Mouse (Mus musculus): ENCODE measurements around the gene Rab25. TPM values are rescaled to one million over a fixed set of nuclear protein-coding genes. Genes with fewer than 3 reads are reported as not detected.

The Rab25 gene
- polyA plus RNA-seq, 1 experiment from 2014 or later, result 79.5 TPM

DNA sequence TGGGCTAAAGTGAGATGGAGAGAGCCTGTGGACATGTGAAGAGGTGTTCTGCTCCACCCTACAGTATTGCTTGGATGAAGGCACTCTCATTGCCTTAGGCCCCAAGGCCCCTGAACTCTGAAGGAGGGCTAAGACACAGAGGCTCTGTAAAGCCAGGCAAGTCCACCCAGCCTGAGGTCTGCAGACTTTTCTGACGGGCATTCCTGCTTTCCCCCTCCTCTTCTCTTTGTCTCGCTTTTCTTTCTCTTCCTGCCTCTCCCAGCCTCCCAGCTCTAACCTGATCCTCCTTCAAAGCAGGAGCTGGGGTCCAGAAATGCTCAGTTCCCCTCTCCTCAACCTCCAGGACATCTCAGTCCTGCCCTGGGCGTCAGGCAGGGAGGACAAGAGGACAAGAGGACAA lies 13.1 kb downstream of the Rab25 start:
- Histone ChIP-seq H3K36me3 (ENCODE audit: control insufficient read depth, insufficient read depth) (peaks cover 9% of the 10 kb centered on the region; the same call in 1 of the 2 replicates), H3K4me1 (replicated peaks; ENCODE audit: control insufficient read depth, insufficient read depth, low read length) (peaks cover 3% of the 10 kb centered on the region; the same call in 1 of the 2 replicates), H3K9me3 (ENCODE audit: control insufficient read depth) (no peaks in the 10 kb centered on the region), H3K4me2 (replicated peaks; ENCODE audit: low read depth) (no peak overlapping the region), H3K27me3 (replicated peaks; ENCODE audit: control insufficient read depth, insufficient read depth, low read length) (no peaks in the 10 kb centered on the region), H3K27ac (ENCODE audit: low read depth, low read length) (no peak overlapping the region; the same call in 1 of the 2 replicates), H3K9ac (ENCODE audit: low read depth, low read length) (no peak overlapping the region), H3K4me3 (ENCODE audit: low read depth, low read length) (no peak overlapping the region)
- TF ChIP-seq CTCF (IDR thresholded peaks at IDR 0.05; ENCODE audit: low read depth), result no peak
- ATAC-seq, result no peak
- 69% methylated on average over 3 of the region's 3 CpGs for WGBS

DNA sequence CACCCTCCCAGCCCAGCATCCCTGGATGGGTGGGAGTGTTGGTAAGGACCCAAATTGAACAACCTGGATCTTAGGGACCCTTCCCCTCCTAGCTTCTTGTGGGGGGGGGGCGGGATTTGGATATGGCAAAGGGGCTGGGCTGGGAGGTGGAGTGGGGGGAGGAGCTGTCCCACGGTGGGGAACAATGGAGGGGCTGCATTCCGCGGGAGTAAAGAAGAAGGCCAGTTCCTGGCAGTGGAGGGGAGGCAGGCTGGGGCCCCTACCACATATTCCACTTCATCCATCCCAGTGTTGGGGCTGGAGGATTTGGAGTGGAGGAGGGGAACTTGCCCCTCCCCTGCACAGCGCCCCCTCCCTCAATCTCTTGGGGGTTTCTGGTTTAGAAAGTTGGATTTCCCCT lies 14.4 kb downstream of the Rab25 start:
- 11% methylated on average over 5 of the region's 5 CpGs for WGBS
- H3K4me1 ChIP-seq (replicated peaks; ENCODE audit: control insufficient read depth, insufficient read depth, low read length), result peaks cover 3% of the 10 kb centered on the region; the same call in 1 of the 2 replicates
- H3K27me3 ChIP-seq (replicated peaks; ENCODE audit: control insufficient read depth, insufficient read depth, low read length), result no peaks in the 10 kb centered on the region
- H3K4me3 ChIP-seq (ENCODE audit: low read depth, low read length), result peak overlapping the region; percentile 76
- H3K27ac ChIP-seq (ENCODE audit: low read depth, low read length), result no peak overlapping the region
- no peak overlapping the region for H3K9ac ChIP-seq (ENCODE audit: low read depth, low read length)
- ATAC-seq, result no peak
- no peaks in the 10 kb centered on the region for H3K9me3 ChIP-seq (ENCODE audit: control insufficient read depth)
- no peak for TF ChIP-seq CTCF (IDR thresholded peaks at IDR 0.05; ENCODE audit: low read depth)
- peaks cover 9% of the 10 kb centered on the region; the same call in 1 of the 2 replicates for H3K36me3 ChIP-seq (ENCODE audit: control insufficient read depth, insufficient read depth)
- peak overlapping the region; percentile 97 for H3K4me2 ChIP-seq (replicated peaks; ENCODE audit: low read depth)

DNA sequence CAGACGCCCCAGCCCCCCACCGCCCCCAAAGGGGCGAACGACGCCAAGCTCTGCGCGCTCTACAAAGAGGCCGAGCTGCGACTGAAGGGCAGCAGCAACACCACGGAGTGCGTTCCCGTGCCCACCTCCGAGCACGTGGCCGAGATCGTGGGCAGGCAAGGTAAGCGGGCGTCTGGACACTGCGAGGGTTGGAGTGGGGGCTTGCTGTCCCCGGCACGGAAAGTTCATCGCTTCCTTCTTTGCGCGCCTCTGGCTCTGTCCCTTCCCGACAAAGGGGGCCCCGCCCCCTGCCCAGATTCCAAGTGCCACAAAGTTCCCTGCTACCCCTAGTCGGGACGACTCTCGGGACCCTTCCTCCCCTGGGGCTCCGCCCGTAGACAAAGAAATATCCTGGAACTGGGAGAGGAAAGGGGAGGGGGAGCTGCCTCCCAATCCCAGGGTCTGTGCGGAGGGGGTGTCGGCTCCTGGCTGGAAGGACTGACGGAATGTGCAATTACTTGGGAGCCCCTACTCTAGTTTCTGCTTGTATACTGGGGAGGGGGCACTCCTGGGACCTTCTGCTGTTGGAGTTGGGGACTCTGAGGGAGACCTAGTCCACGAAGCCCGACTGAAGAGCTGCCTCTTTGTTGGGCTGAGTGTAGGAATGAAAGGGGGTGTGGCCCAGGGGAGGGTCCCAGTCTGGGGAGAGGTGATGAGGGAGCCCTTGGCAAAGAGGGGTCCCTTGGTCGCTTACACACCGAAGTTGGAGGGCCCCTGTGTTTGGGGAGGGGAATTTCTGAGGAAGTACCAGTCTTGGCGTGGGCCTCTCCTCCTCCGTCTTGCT lies 15.2 kb downstream of the Rab25 start:
- Histone ChIP-seq H3K27me3 (replicated peaks; ENCODE audit: control insufficient read depth, insufficient read depth, low read length) (no peaks in the 10 kb centered on the region), H3K9ac (ENCODE audit: low read depth, low read length) (peak overlapping the region; percentile 57), H3K4me3 (ENCODE audit: low read depth, low read length) (peak overlapping the region; percentile 76), H3K27ac (ENCODE audit: low read depth, low read length) (no peak overlapping the region), H3K9me3 (ENCODE audit: control insufficient read depth) (no peaks in the 10 kb centered on the region), H3K4me1 (replicated peaks; ENCODE audit: control insufficient read depth, insufficient read depth, low read length) (peaks cover 3% of the 10 kb centered on the region; the same call in 1 of the 2 replicates), H3K36me3 (ENCODE audit: control insufficient read depth, insufficient read depth) (peaks cover 1% of the 10 kb centered on the region; the same call in 1 of the 2 replicates), H3K4me2 (replicated peaks; ENCODE audit: low read depth) (peak overlapping the region; percentile 97)
- no peak for TF ChIP-seq CTCF (IDR thresholded peaks at IDR 0.05; ENCODE audit: low read depth)
- WGBS, result 3% methylated on average over 33 of the region's 40 CpGs
- ATAC-seq, result no peak

GRCm38 (mm10) chr3:88532299-88532674 lies 15.8 kb downstream of the Rab25 start, which contains the start of gene Mex3a:
Mex3a (plus strand) TSS chr3:88532395.
- Histone ChIP-seq H3K4me2 (replicated peaks; ENCODE audit: low read depth) (peak within 1 kb of the TSS; percentile 97), H3K27me3 (replicated peaks; ENCODE audit: control insufficient read depth, insufficient read depth, low read length) (no peaks in the 10 kb centered on the region), H3K9ac (ENCODE audit: low read depth, low read length) (peak within 1 kb of the TSS; percentile 57), H3K27ac (ENCODE audit: low read depth, low read length) (peak within 1 kb of the TSS; percentile 60), H3K4me3 (ENCODE audit: low read depth, low read length) (peak within 1 kb of the TSS; percentile 76), H3K4me1 (replicated peaks; ENCODE audit: control insufficient read depth, insufficient read depth, low read length) (peaks cover 3% of the 10 kb centered on the region; the same call in 1 of the 2 replicates), H3K36me3 (ENCODE audit: control insufficient read depth, insufficient read depth) (no peaks in the 10 kb centered on the region; the same call in 1 of the 2 replicates), H3K9me3 (ENCODE audit: control insufficient read depth) (no peaks in the 10 kb centered on the region)
- TF ChIP-seq CTCF (IDR thresholded peaks at IDR 0.05; ENCODE audit: low read depth), result no peak
- ATAC-seq, result no peak
- 2% methylated on average over 7 of the region's 31 CpGs for WGBS

DNA sequence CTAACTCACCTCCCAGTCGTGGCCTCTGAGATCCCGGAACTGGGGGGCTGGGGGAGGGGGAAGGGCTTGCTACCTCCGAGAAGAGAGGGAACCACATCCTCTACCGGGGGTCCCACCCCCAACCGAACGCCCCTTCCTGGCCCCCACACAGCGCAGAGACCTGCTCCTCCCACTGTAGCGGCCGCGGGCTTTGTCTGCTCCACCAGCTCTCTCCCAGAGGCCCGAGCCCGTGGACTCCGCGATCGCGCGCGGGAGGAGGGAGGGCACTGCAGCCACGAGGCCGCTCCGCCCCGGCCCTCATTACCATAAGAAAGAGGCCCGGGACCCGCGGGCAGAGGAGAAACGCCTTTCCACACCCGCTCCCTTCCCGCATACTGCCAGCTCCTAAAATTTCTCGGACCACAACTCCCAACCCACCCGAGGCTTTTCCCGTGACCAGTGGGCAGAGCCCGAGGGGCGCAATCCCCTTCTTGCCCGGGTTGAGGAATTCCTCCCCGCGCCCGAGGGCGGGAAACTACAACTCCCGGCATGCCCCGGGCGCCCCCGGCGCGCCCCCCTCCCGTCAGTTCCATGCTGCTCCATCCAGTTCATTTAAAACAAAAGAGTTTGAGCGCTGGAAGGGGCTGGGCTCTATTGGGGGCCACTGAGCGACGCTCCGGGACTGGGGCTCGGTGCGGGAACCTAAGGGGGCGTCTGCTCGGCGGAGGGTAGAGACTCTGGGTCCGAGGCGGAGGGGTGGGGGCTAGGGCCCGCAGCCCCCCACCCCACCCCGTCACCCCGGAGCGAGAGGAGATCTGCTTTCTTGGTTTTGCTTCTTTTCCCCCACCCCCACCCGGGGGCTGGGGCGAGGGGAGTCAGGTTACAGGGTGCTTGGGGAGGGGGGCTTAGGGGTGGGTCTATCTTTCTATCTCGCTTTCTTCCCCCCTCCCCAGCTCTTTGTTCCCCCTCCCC lies 16.5 kb downstream of the Rab25 start:
- peak; percentile 69 for ATAC-seq
- peak overlapping the region; percentile 57 for H3K9ac ChIP-seq (ENCODE audit: low read depth, low read length)
- peaks cover 3% of the 10 kb centered on the region; the same call in 1 of the 2 replicates for H3K4me1 ChIP-seq (replicated peaks; ENCODE audit: control insufficient read depth, insufficient read depth, low read length)
- TF ChIP-seq CTCF (IDR thresholded peaks at IDR 0.05; ENCODE audit: low read depth), result 0 out of 2 replicates have a peak, but pooled peaks have one; percentile 7
- no peaks in the 10 kb centered on the region for H3K27me3 ChIP-seq (replicated peaks; ENCODE audit: control insufficient read depth, insufficient read depth, low read length)
- H3K4me3 ChIP-seq (ENCODE audit: low read depth, low read length), result peak overlapping the region; percentile 76
- H3K27ac ChIP-seq (ENCODE audit: low read depth, low read length), result peak overlapping the region; percentile 60
- H3K36me3 ChIP-seq (ENCODE audit: control insufficient read depth, insufficient read depth), result no peaks in the 10 kb centered on the region
- under 1% methylated on average over 62 of the region's 63 CpGs for WGBS
- H3K9me3 ChIP-seq (ENCODE audit: control insufficient read depth), result no peaks in the 10 kb centered on the region
- peak overlapping the region; percentile 97 for H3K4me2 ChIP-seq (replicated peaks; ENCODE audit: low read depth)

All from intestine, postnatal 0 days (tissue).